Mouse (Mus musculus): ENCODE data around the gene 6430531B16Rik. TPM values are rescaled to one million over a fixed set of nuclear protein-coding genes. Genes with fewer than 3 reads are reported as not detected.

The 6430531B16Rik gene
- total RNA-seq (2021) = 1 to 10 TPM in 1 of 2 experiments, under 1 TPM in 1; 0.99 to 1.5 TPM
- long read RNA-seq = 0 reads

- DNase-seq (ENCODE audit: low spot score in 2 of 2) = peak; percentile 92 to 94
These were observed at the start of gene 6430531B16Rik for GRCm38 (mm10) chr7:139978278-139978892. Gene 6430531B16Rik, minus strand, starts transcription at chr7:139978755.

- no peak for DNase-seq (ENCODE audit: low spot score in 2 of 2)
These were observed 32.8 kb upstream of the 6430531B16Rik start for GRCm38 (mm10) chr7:140011336-140011735.

- no peak for DNase-seq (ENCODE audit: low spot score in 2 of 2)
These were observed 29.2 kb upstream of the 6430531B16Rik start for GRCm38 (mm10) chr7:140007781-140008180.

- DNase-seq (ENCODE audit: low spot score in 2 of 2) = no peak
These were observed 28.5 kb upstream of the 6430531B16Rik start for GRCm38 (mm10) chr7:140006861-140007611.

- no peak for DNase-seq (ENCODE audit: low spot score in 2 of 2)
These were observed 26.1 kb upstream of the 6430531B16Rik start for GRCm38 (mm10) chr7:140004666-140005065.

DNA sequence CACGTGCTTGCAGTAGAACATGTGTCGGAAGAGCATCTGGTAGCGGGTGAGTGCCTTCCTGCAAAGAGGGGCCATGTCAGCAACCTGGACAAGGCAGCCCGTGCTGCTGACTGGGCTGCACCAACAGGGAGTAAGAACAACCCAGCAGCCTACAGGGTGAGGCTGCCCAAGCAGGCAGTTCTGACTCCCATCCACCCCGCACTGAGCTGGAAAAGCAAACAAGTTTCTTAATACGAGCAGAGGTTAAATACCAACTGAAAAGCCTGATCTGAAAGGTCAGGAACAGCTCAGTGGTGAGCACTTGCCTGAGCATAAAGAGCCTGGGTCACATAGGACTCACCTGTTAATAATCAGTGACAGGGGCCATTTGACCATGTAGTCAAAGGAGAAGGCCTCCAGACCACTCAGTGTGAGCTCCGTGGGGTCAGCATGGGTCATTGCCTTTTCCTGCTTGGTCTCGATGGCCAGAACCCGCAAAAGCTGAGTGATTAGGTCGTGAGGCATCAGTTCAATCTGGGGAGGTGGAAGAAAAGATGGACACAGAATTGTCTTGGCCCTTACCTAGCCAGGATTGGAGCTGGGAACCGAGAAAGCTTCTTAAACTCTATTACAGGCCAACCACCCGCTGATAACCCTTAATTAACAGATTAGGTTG is 22.7 kb upstream of the 6430531B16Rik start:
- no peak for DNase-seq (ENCODE audit: low spot score in 2 of 2)

GRCm38 (mm10) chr7:139998691-139999350 is 20.3 kb upstream of the 6430531B16Rik start:
- DNase-seq (ENCODE audit: low spot score in 2 of 2) = peak; percentile 32 to 77

DNA sequence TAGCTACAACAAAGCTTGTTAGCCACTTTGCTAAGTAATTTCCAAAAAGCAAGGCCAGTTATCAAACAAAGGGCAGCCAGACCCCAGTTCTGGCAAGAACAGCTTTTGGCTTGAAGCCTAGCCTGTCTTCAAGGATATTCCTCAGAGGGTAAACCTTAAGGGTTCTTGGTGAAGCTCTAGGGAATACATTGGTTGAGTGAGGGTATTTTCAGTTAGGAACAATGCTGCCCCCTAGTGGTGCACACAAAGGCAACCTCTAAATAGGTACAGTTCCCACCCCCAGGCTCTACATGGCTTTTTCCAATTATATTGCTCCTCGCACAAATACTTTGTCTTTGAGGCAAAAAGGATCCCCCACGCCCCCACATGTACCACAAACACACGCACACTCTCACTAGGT is 16.1 kb upstream of the 6430531B16Rik start:
- peak; percentile 56 to 89 for DNase-seq (ENCODE audit: low spot score in 2 of 2)

DNA sequence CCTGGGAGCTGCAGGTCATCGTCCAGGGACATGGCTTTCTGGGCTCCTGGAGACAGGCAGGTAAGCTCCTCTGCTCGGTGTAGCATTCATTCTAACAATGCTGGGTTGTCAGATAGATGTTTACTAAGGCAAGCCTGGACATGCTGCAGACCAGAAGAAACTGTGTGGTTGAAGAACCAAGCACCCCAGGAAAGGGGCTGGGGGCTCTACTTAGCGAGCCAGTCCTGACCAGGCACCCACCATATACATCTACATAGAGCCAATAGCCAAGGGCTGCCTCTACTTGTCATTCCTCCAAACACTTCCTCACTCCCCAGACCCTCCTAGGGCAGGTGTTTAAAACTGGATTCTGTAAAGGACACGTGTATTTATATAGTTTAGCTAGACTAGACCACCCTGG is 15.6 kb upstream of the 6430531B16Rik start:
- no peak for DNase-seq (ENCODE audit: low spot score in 2 of 2)

GRCm38 (mm10) chr7:139993532-139993931 is 15.0 kb upstream of the 6430531B16Rik start:
- no peak for DNase-seq (ENCODE audit: low spot score in 2 of 2)

GRCm38 (mm10) chr7:139992406-139992805 is 13.9 kb upstream of the 6430531B16Rik start, which contains the start of gene Adam8:
Gene Adam8, minus strand, starts transcription at chr7:139992562.
- no peak for DNase-seq (ENCODE audit: low spot score in 2 of 2)

DNA sequence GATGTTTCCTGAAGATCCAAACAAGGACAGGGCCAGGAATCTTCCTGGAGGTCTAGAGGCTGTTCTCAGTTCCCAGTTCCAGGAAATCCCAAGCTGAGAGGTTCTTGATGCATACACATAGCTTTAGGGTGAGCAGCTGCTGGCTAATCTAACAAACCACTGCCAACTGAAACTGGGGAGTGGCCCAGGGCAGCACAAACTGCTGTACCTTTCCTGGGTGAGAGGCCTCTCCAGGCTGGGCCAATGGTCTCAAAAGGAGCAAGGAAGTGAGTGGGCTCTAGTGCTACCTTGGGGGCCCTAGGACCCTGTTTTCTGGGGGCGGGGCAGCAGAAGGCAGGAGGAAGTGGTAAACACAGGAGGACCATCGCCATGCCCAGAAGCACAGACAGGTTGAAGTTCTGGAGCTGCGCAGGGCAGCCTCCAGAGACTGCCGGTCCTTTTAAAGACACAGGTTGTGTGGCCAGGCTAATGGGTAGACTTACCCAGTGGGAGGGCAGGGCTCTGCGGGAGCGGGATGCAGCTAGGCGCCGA is 12.4 kb upstream of the 6430531B16Rik start:
- DNase-seq (ENCODE audit: low spot score in 2 of 2) = no peak

DNA sequence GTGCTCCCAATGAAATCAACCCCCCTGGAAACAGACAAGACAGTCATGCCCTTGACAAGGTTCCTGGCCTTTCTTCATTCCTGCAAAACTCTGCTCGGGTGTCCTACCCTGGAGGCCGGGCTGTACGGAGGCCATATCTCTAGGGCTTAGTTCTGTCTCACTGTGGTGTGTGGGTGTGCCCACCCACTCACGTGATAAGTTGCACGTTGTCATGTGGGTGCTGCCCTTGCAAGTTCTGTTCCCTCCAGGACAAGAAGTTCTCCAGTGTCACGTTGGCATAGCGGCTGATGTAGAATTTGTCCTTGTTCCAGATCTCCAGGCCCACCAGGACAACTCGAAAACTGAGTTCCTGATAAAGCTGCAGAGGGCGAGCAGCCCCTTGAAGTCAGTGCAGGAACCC is 9.7 kb upstream of the 6430531B16Rik start:
- no peak for DNase-seq (ENCODE audit: low spot score in 2 of 2)

- DNase-seq (ENCODE audit: low spot score in 2 of 2) = no peak
These were observed 6.0 kb upstream of the 6430531B16Rik start for GRCm38 (mm10) chr7:139984505-139984904.

- DNase-seq (ENCODE audit: low spot score in 2 of 2) = no peak
These were observed 3.5 kb upstream of the 6430531B16Rik start for GRCm38 (mm10) chr7:139982058-139982457.

DNA sequence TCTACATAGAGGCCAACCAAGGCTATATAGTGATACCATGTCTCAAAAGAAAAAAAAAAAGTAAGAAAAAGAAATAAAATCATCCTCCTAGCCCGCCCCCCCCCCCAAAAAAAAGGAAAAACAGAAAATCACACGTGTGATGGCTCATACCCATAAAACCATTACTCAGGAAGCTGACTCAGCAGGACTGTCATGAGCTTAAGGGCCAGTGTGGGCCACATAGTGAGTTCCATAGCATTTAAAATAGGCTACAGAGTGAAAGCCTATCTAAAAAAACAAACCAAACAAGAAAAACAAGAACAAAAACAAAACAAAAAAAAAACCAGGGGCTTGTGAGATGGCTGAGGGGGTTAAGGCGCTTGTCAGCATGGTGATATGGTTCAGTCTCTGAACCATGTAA is 2.2 kb upstream of the 6430531B16Rik start:
- DNase-seq (ENCODE audit: low spot score in 2 of 2) = no peak

DNA sequence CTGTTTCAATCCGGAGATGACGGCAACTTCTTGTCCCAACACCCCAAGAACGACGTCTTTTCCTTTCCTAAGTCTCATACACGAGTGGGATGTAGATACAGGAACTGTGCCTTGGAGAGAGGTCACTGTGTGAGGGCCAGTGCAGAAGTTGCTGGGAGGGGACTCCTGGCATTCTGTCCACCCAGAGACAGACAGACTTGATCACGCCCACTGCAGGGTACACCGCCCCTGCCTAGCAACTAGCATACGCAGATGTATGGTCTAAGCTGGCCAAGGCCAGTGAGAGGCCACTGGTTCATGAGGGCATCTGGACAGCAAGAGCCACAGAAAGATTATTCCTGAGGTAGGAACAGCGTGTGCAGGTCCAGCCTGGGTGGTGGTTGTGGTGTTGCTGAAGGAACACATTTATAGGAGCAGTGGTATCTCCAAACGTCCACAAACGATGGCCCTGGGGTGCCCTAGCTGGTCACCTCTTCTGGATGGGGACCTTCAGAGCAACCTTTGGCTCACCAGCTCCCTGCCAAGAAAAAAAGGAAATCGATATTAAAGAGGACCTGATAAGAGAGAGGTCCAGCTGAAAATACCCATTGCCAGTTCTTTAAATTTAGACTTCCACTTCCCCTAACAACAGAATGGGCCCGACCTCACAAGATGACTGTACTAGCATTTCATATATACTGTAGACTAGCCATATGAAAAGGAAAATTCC is 610 bp upstream of the 6430531B16Rik start:
- DNase-seq (ENCODE audit: low spot score in 2 of 2) = peak; percentile 23 to 30

DNA sequence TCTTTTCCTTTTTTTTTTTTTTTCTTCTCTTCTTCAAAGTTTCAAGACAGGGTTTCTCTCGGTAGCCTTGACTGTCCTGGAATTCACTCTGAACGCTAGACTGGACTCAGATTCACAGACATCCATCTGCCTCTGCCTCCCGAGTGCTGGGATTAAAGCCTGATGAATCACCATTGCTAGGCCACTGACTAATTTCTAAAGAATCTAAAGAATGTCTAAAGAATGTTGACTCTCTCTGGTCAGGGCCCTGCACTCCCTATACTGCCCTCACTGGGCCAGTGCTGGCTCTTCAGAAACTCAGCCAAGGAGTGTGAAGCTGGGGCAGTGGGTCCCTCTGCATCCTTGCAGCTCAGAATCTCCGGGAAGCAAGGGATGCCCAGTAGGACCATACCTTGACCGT is 3.1 kb downstream of the 6430531B16Rik start:
- DNase-seq (ENCODE audit: low spot score in 2 of 2) = no peak

GRCm38 (mm10) chr7:139974307-139974706 is 4.2 kb downstream of the 6430531B16Rik start:
- no peak for DNase-seq (ENCODE audit: low spot score in 2 of 2)

DNA sequence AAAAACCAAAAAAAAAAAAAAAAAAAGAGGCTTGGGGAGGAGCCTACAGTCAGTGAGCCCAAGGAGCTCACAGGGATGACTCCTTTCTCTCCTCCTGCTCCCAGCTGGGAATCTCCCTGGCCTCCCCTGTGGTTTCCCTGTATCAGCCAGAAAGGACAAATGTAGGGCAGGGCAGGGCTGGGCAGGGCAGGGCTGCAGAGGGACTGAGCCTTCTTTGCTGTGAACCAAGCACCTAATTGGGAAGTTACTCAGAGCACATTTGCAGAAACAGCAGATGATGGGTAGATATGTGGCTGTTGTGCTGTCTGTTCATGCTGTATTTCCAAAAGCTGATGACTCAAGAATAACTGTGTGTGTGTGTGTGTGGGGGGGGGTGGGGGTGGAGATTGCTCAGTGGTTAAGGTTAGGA is 5.6 kb downstream of the 6430531B16Rik start:
- no peak for DNase-seq (ENCODE audit: low spot score in 2 of 2)

DNA sequence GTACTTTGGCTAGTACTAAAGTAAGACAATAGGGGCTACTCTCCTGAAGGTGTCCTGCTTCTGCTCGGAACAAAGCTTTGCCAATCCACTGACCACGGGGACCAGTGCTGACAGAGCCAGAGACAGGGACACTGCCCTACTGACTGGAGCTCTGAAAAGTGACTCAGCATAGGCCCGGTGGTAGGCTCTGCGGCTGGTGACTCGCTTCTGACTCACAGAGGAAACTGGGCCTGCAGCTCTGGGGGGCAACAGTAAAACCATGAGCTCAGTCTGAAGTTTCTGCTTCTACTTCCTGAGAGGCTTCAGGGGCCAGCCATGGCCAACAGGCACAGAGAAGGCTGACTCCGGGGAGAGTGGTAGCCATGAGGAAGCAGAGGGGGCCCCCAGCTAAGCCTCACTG is 7.1 kb downstream of the 6430531B16Rik start:
- no peak for DNase-seq (ENCODE audit: low spot score in 2 of 2)

All from layer of hippocampus, adult 18-20 months (tissue).